Mouse (Mus musculus) embryonic facial prominence, embryonic 14.5 days (tissue): Measurements from ENCODE around the gene Galnt7. TPM values are rescaled to one million over a fixed set of nuclear protein-coding genes. Genes with fewer than 3 reads are reported as not detected.

ENCODE experiments used
- ATAC-seq: fragments of 200-750 bp; cut with Nextera tagmentation; 2 replicates; pipeline ENCODE4 v1.8.0; 2017; ENCODE audit warnings: low read depth, moderate number of reproducible peaks, moderate TSS enrichment
- DNase-seq: peaks from one replicate; pipeline ENCODE4 v3.0.0-alpha.2; 2015; ENCODE audit warnings: low spot score
- H3K27ac ChIP-seq: fragments of 300-500 bp; sonication (generic); replicated peaks from 2 replicates; pipeline ENCODE4 v1.5.1; 2014; ENCODE audit warnings: low read depth, mild to moderate bottlenecking, low read length, moderate library complexity
- H3K27me3 ChIP-seq: fragments of 300-500 bp; sonication (generic); replicated peaks from 2 replicates; pipeline ENCODE4 v1.6.1; 2014; ENCODE audit warnings: low read length; ENCODE audit not compliant: control insufficient read depth, insufficient read depth
- H3K36me3 ChIP-seq: fragments of 300-500 bp; sonication (generic); 2 replicates; pipeline ENCODE4 v1.6.1; 2014; ENCODE audit warnings: low read length, mixed read lengths; ENCODE audit not compliant: control insufficient read depth, insufficient read depth
- H3K4me1 ChIP-seq: fragments of 300-500 bp; sonication (generic); 2 replicates; pipeline ENCODE4 v1.6.1; 2014; ENCODE audit warnings: antibody characterized with exemption, low read length; ENCODE audit not compliant: control insufficient read depth, insufficient read depth
- H3K4me2 ChIP-seq: fragments of 300-500 bp; sonication (generic); 2 replicates; pipeline ENCODE4 v1.6.1; 2014; ENCODE audit warnings: low read depth, mild to moderate bottlenecking, low read length, moderate library complexity, mixed read lengths
- H3K4me3 ChIP-seq: fragments of 300-500 bp; sonication (generic); 2 replicates; pipeline ENCODE4 v1.5.1; 2014; ENCODE audit warnings: low read depth, mild to moderate bottlenecking, low read length
- H3K9ac ChIP-seq: fragments of 300-500 bp; sonication (generic); 2 replicates; pipeline ENCODE4 v1.6.1; 2014; ENCODE audit warnings: low read depth, mild to moderate bottlenecking, low read length, moderate library complexity, mixed read lengths
- H3K9me3 ChIP-seq: fragments of 300-500 bp; sonication (generic); 2 replicates; pipeline ENCODE4 v1.6.1; 2016; ENCODE audit warnings: low read length; ENCODE audit not compliant: control insufficient read depth
- WGBS: fragments of 180-500 bp; shearing (Covaris S2); extraction: QIAGEN DNeasy Blood & Tissue Kit; methylation state at CpG from one replicate; pipeline ENCODE4 v1.1.7; 2014; 5-methylcytosine and 5-hydroxymethylcytosine counted together
- polyA plus RNA-seq: library from polyadenylated mRNA; unstranded; fragments of >200 nt; fragmentation: Nextera tagmentation; extraction: Ambion mirVana; gene quantifications from 2 replicates; pipeline ENCODE4 v1.2.1, GENCODE M21; 2014

Gene Galnt7
- polyA plus RNA-seq, 1 experiment from 2014 or later = 14.1 TPM

DNA sequence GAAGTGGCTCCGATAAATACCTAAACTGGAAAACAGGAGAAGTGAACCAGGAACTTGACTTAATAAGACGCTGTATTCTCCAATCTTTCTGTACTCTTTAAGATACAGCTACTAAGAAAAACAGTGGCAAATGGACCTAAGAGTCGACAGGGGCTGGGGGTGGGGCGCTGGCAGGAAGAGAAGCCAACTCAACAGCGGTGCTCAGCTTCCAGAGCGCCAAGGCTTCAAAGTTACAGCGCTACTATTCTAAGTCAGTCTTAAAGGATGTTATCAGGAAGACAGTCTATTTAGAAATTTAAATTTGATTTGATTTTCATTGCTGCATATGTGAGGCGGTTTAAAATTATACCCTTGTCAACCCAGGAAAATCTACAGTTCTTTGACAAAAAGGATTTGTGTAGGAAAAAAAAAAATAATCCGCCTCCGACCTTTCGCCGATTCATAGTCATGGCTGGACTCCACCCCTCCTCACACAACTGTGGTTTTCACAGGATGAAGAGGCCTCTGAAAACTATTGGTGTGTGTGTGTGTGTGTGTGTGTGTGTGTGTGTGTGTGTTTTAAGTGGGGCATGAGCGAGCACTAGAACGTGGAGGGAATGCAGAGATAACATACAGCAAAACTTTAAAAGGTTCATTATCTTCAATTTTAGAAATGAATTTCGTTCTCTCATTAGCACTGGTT lies 15.1 kb downstream of the Galnt7 start:
- WGBS = 84% methylated on average over 15 of the region's 15 CpGs
- no peak for DNase-seq

DNA sequence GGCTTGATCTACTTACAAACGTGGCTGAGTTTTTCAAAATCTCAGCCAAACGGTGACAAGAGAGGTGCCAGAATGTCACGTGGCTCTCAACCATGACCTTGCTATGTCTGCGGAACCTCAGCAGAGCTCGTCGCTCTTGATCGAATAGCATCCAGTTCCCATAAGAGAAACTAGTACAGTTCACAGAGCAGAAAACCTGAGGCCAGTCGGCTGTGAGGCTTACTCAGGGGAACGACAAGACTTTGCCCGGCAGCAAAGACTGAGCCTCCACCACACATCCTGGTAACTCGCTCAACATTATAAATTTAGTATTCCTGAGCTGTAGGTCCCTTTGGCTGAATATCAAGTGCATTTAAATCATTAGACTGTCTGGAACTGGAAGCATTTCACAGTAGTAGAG lies 16.1 kb downstream of the Galnt7 start:
- Histone ChIP-seq H3K4me3 (no peak overlapping the region), H3K27ac (no peak overlapping the region), H3K27me3 (no peaks in the 10 kb centered on the region), H3K36me3 (no peaks in the 10 kb centered on the region), H3K9ac (no peak overlapping the region), H3K4me2 (no peak overlapping the region), H3K4me1 (0 out of 2 replicates have a peak, but pooled peaks cover 3% of the 10 kb centered on the region), H3K9me3 (no peaks in the 10 kb centered on the region)
- WGBS = 80% methylated on average over 11 of the region's 11 CpGs
- DNase-seq = no peak
- ATAC-seq = no peak

More for the DNA sequence above, 15.1 kb downstream of the Galnt7 start:
- Histone ChIP-seq H3K4me1 (0 out of 2 replicates have a peak, but pooled peaks cover 2% of the 10 kb centered on the region), H3K9ac (no peak overlapping the region), H3K4me2 (no peak overlapping the region), H3K27ac (no peak overlapping the region), H3K27me3 (no peaks in the 10 kb centered on the region), H3K36me3 (no peaks in the 10 kb centered on the region), H3K4me3 (no peak overlapping the region), H3K9me3 (no peaks in the 10 kb centered on the region)
- ATAC-seq = no peak

DNA sequence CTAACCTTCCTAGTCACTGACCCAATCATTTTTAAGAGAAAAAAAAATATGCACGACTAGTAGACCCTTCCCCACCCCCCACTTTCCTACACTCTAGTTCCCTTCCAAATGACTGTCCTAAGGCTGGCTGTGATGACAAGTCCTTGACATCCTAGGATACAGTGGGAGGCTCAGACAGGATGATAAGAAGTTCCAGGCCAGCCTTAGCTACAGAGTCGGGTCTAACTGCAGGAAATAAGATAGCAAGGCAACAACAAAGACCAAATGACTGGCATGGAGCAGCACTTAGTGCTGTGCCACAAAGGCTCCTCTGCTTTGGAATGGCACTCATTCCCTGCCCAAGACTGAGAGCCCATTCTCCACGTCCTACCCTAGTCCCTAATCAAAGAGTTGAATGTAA lies 16.6 kb downstream of the Galnt7 start:
- Histone ChIP-seq H3K27ac (no peak overlapping the region), H3K27me3 (no peaks in the 10 kb centered on the region), H3K9me3 (no peaks in the 10 kb centered on the region), H3K4me3 (no peak overlapping the region), H3K9ac (no peak overlapping the region), H3K4me1 (0 out of 2 replicates have a peak, but pooled peaks cover 7% of the 10 kb centered on the region), H3K36me3 (no peaks in the 10 kb centered on the region), H3K4me2 (no peak overlapping the region)
- WGBS = 73% methylated on average over 3 of the region's 3 CpGs
- DNase-seq = no peak
- no peak for ATAC-seq

DNA sequence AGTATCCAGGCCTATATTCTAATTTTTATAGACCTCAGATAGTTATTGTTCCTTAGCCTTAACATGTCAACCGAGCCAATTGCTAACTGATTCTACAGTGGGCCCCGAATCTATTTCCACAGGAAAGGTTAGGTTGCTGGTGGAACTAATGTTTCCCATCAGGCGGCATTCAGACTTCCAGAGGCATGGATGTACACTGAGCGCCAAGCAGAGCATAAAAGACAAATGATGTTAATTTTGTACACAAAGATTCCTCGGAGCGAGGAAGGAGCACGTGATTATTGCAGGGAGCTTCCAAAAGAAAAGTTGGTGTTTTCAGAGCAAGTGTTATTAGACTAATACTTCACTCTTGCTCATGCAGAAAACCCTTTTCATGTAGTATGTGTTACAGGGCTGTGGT lies 21.1 kb downstream of the Galnt7 start:
- Histone ChIP-seq H3K27me3 (no peaks in the 10 kb centered on the region), H3K9ac (no peak overlapping the region), H3K27ac (no peak overlapping the region), H3K36me3 (no peaks in the 10 kb centered on the region), H3K4me3 (no peak overlapping the region), H3K4me2 (no peak overlapping the region), H3K9me3 (no peaks in the 10 kb centered on the region), H3K4me1 (peaks cover 13% of the 10 kb centered on the region)
- WGBS = 64% methylated on average over 7 of the region's 7 CpGs
- no peak for ATAC-seq
- DNase-seq = peak; percentile 32

DNA sequence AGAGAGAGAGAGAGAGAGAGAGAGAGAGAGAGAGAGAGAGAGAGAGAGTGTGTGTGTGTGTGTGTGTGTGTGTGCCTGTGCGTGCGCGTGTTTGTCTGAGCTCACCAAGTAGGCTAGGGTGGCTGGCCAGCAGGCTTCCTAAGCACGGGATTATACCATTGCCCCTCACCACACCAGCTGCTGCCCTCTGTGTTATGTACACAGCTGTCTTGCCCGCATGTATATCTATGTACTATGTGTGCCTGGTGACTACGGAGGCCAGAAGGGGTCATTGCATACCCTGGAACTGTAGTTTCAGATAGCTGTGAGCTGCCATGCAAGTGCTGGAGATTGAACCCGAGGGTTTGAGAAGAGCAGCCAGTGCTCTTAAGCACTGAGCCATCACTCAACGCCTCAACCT lies 22.7 kb downstream of the Galnt7 start:
- no peak overlapping the region for H3K4me2 ChIP-seq
- WGBS = 89% methylated on average over 8 of the region's 8 CpGs
- no peaks in the 10 kb centered on the region for H3K9me3 ChIP-seq
- H3K9ac ChIP-seq = no peak overlapping the region
- peaks cover 17% of the 10 kb centered on the region for H3K4me1 ChIP-seq
- no peaks in the 10 kb centered on the region for H3K36me3 ChIP-seq
- DNase-seq (no peak), ATAC-seq (no peak)
- H3K4me3 ChIP-seq = no peak overlapping the region
- no peaks in the 10 kb centered on the region for H3K27me3 ChIP-seq
- no peak overlapping the region for H3K27ac ChIP-seq

DNA sequence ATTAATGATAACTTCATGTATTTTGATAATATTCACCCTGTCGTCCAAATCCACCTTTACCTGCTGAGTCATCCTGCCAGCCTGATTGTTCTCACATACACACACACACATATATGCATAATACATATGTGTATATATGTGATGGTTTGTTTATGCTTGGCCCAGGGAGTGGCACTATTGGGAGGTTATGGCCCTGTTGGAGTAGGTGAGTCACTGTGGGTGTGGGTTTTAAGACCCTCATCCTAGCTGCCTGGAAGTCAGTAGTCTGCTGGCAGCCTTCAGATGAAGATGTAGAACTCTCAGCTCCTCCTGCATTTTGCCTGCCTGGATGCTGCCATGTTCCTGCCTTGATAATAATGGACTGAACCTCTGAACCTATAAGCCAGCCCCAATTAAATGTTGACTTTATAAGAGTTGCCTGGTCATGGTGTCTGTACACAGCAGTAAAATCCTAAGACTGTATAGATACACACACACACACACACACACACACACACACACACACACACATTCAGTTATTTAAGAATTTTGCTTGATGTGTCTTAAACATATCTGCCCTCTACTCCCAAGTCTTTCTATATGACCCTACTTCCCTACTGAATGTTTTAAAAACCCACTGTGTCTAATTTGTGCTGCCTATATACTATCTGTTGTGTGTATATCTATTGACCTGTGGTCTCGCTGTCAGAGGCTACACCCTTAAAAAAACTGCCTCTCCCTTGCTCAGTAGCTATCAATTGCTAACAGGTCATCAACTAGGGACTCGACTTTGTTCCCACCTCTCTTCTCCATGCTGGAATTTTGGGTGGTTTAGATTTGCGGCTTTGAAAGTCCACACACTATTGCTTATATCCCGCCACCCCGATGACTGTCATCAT lies 23.8 kb downstream of the Galnt7 start:
- H3K4me2 ChIP-seq = no peak overlapping the region
- WGBS = 83% methylated on average over 6 of the region's 6 CpGs

DNA sequence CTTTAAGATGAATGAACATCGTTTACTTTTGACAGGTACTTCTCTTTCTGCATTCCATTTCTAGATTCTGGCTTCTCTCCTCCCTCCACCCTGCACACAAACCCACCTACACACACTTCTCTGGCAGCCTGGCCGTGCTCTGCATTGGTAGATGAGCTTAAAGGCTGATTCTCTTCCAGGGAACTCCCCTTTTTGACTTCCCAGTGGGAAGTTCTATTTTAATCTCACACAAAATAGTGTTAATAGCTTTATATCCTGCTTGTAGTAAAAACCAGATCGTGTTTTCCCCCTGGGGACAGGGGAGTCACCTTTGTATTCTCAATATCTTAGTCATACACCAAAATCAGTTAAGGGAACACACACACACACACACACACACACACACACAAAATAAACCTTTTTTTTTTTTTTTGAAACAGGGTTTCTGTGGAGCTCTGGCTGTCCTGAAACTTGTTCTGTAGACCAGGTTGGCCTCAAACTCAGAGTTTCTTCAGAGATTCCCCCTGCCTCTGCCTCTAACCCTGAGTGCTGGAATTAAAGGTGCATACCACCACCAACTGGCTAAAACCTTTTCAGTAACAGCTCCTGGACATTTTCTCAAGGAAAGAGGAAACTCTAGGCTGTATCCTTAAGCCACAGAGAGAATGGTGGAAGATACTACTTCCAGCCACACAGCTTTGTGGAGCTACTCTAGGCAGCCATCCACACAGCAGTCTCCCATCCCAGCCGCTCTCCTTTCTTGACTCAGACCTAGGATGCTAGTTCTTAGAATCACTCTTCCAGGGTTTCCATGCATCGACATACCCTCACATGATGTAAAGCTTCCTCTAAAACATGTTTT lies 24.7 kb downstream of the Galnt7 start:
- H3K27ac ChIP-seq = peak overlapping the region; percentile 46; the same call in 1 of the 2 replicates
- no peak overlapping the region for H3K4me3 ChIP-seq
- H3K4me2 ChIP-seq = no peak overlapping the region
- 62% methylated on average over 5 of the region's 5 CpGs for WGBS
- ATAC-seq = no peak
- peaks cover 17% of the 10 kb centered on the region for H3K4me1 ChIP-seq
- H3K9ac ChIP-seq = no peak overlapping the region
- no peaks in the 10 kb centered on the region for H3K27me3 ChIP-seq
- H3K36me3 ChIP-seq = no peaks in the 10 kb centered on the region
- DNase-seq = peak; percentile 30
- H3K9me3 ChIP-seq = no peaks in the 10 kb centered on the region

More for the DNA sequence above, 23.8 kb downstream of the Galnt7 start:
- Histone ChIP-seq H3K36me3 (no peaks in the 10 kb centered on the region), H3K4me1 (peaks cover 17% of the 10 kb centered on the region), H3K9ac (no peak overlapping the region), H3K27me3 (no peaks in the 10 kb centered on the region), H3K9me3 (no peaks in the 10 kb centered on the region), H3K27ac (no peak overlapping the region), H3K4me3 (no peak overlapping the region)
- ATAC-seq (no peak), DNase-seq (no peak)

DNA sequence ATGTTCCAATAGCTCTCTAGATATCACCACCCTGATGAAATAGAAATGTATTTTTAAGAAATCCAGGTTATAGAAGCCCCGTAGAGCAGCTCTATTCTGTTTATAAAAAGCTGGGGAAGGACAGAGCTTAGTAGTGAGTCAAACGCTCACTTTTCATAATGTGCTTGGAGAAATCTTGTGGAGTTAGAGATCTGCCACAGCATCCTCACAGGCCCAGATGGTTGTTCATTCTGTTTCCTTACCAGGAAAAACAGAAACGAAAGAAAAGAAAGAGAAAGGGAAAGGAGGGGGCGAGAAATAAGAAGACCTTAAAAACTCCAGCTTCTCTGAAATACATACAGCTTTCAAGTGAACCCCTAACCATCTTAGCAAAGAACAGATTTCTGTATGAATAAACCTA lies 28.9 kb downstream of the Galnt7 start:
- H3K4me2 ChIP-seq = no peak overlapping the region
- no peaks in the 10 kb centered on the region for H3K36me3 ChIP-seq
- DNase-seq (no peak), ATAC-seq (no peak)
- H3K27ac ChIP-seq = no peak overlapping the region
- no peaks in the 10 kb centered on the region for H3K27me3 ChIP-seq
- no peak overlapping the region for H3K4me3 ChIP-seq
- peaks cover 11% of the 10 kb centered on the region for H3K4me1 ChIP-seq
- no peak overlapping the region for H3K9ac ChIP-seq
- H3K9me3 ChIP-seq = no peaks in the 10 kb centered on the region
- 88% methylated on average over 4 of the region's 4 CpGs for WGBS
